Mouse (Mus musculus) intestine, embryonic 16.5 days (tissue): ENCODE data around the gene 2210016F16Rik. TPM values are rescaled to one million over a fixed set of nuclear protein-coding genes. Genes with fewer than 3 reads are reported as not detected.
A peak's percentile ranks its signal among the peaks of the same experiment; 100 is the strongest.
"Not testable (repeated sequence)": the region's sequence is repeated elsewhere in the genome, so short reads cannot be mapped to it uniquely, and the experiment has no call there.

ENCODE experiments used
- ATAC-seq: fragments of 200-750 bp; cut with Nextera tagmentation; 2 replicates; pipeline ENCODE4 v1.8.0; 2017; ENCODE audit warnings: moderate TSS enrichment, moderate library complexity
- H3K27ac ChIP-seq: fragments of 300-500 bp; sonication (generic); 2 replicates; pipeline ENCODE4 v1.5.1; 2014; ENCODE audit warnings: mild to moderate bottlenecking, low read length
- H3K27me3 ChIP-seq: fragments of 300-500 bp; sonication (generic); replicated peaks from 2 replicates; pipeline ENCODE4 v1.6.1; 2014; ENCODE audit warnings: low read length, control low read depth, mixed read lengths; ENCODE audit not compliant: control insufficient read depth, insufficient read depth
- H3K36me3 ChIP-seq: fragments of 300-500 bp; sonication (generic); 2 replicates; pipeline ENCODE4 v1.6.1; 2014; ENCODE audit warnings: low read length, control low read depth; ENCODE audit not compliant: control insufficient read depth, insufficient read depth
- H3K4me1 ChIP-seq: fragments of 300-500 bp; sonication (generic); 2 replicates; pipeline ENCODE4 v1.6.1; 2014; ENCODE audit warnings: low read length, control low read depth, mixed read lengths; ENCODE audit not compliant: control insufficient read depth, insufficient read depth
- H3K4me2 ChIP-seq: fragments of 300-500 bp; sonication (generic); 2 replicates; pipeline ENCODE4 v1.6.1; 2014; ENCODE audit warnings: low read depth, low read length, control low read depth
- H3K4me3 ChIP-seq: fragments of 300-500 bp; sonication (generic); 2 replicates; pipeline ENCODE4 v1.5.1; 2014; ENCODE audit warnings: mild to moderate bottlenecking, low read length
- H3K9ac ChIP-seq: fragments of 300-500 bp; sonication (generic); 2 replicates; pipeline ENCODE4 v1.6.1; 2014; ENCODE audit warnings: low read depth, low read length
- H3K9me3 ChIP-seq: fragments of 300-500 bp; sonication (generic); 2 replicates; pipeline ENCODE4 v1.6.1; 2016; ENCODE audit warnings: low read length, control low read depth; ENCODE audit not compliant: control insufficient read depth
- WGBS: fragments of 180-500 bp; shearing (Covaris S2); extraction: QIAGEN DNeasy Blood & Tissue Kit; methylation state at CpG from one replicate; pipeline ENCODE4 v1.1.7; 2014; 5-methylcytosine and 5-hydroxymethylcytosine counted together
- polyA plus RNA-seq: library from polyadenylated mRNA; unstranded; fragments of >200 nt; fragmentation: Nextera tagmentation; extraction: Ambion mirVana; gene quantifications from 2 replicates; pipeline ENCODE4 v1.2.1, GENCODE M21; 2015

The 2210016F16Rik gene
- polyA plus RNA-seq, 1 experiment from 2014 or later: 48.7 TPM

DNA sequence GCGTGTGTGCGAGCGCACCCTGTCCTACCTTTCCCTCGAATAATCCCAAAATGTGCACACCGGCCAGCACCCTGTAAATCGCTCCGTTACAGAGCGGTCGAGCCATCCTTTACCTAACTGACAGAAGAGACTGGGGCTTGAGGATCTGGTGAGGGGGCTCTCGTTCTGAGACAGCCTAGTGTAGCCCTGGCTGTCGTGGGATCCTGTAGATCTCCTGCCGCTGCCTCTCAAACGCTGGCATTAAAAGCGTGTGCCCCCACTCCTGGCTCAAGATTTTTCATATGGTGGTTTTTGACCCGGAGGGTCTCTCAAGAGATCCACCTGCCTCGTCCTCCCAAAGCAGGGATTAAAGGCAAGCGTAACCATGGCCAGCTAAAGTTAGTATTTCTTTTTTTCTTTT lies 18.2 kb upstream of the 2210016F16Rik start, which contains the start of gene Hnrnpk:
Hnrnpk (minus strand) TSS at position 101 of the 400 bp plus-strand sequence.
- H3K9me3 ChIP-seq, ATAC-seq, H3K36me3 ChIP-seq, H3K27me3 ChIP-seq, H3K4me1 ChIP-seq: not testable (repeated sequence)
- H3K4me2 ChIP-seq: peak within 1 kb of the TSS; percentile 48
- WGBS: 6% methylated on average over 17 of the region's 17 CpGs
- peak within 1 kb of the TSS; percentile 80 for H3K4me3 ChIP-seq
- H3K27ac ChIP-seq: peak within 1 kb of the TSS; percentile 98
- peak within 1 kb of the TSS; percentile 100 for H3K9ac ChIP-seq

GRCm38 (mm10) chr13:58402744-58403110 lies 17.7 kb upstream of the 2210016F16Rik start:
- under 1% methylated on average over 48 of the region's 48 CpGs for WGBS
- Histone ChIP-seq H3K4me1 (no peaks in the 10 kb centered on the region), H3K27ac (peak overlapping the region; percentile 98), H3K27me3 (no peaks in the 10 kb centered on the region), H3K4me2 (peak overlapping the region; percentile 48), H3K36me3 (peaks cover 3% of the 10 kb centered on the region), H3K9ac (peak overlapping the region; percentile 100), H3K9me3 (no peaks in the 10 kb centered on the region), H3K4me3 (peak overlapping the region; percentile 80)
- ATAC-seq: peak; percentile 72

DNA sequence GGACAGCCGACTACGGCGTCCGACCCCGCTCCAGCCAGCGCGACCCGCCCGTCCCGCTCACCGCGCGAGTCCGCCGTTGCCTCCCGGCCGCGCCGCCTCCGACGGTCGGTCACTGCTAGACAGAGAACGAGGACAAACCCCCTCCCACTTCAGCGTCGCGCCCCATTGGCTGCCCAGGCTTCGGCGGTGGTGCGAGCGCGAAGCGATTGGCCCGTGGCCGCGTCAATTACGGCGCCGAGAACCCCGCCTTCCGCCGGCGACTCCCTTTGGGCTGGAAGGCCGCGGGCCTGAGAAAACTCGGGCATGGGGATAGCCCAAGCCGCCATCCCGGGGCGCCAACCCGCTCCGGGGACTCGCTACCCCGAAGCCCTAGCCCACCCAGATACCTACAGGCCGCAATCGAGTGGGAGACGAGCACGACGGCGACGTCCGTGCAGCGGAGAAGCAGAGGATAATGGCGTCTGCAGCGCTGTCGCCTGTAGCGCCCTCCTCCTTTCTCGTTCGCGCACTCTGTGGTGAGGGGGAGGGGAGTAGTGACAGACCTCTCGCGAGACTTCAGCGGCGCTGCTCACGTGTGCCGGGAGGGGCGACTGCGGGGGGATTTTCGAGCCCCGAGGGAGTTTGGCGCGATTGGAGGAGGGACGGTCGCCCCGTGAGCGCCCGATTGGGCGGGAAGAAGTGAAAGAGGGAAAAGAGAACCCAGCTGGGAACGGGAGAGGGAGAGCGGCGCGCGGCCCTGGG lies 17.1 kb upstream of the 2210016F16Rik start, which contains the start of gene Rmi1:
Rmi1 (plus strand) TSS at position 246 of the 741 bp plus-strand sequence.
- H3K36me3 ChIP-seq: peaks cover 6% of the 10 kb centered on the region
- ATAC-seq: peak; percentile 96

GRCm38 (mm10) chr13:58401135-58402002 lies 16.3 kb upstream of the 2210016F16Rik start:
- Histone ChIP-seq H3K9me3 (no peaks in the 10 kb centered on the region), H3K4me2 (peak overlapping the region; percentile 82), H3K27ac (peak overlapping the region; percentile 98), H3K4me1 (no peaks in the 10 kb centered on the region), H3K4me3 (peak overlapping the region; percentile 80), H3K27me3 (no peaks in the 10 kb centered on the region), H3K9ac (peak overlapping the region; percentile 100), H3K36me3 (peaks cover 6% of the 10 kb centered on the region)
- peak; percentile 47 for ATAC-seq
- WGBS: under 1% methylated on average over 81 of the region's 100 CpGs

More for the DNA sequence above, 17.1 kb upstream of the 2210016F16Rik start, which contains the start of gene Rmi1:
- Histone ChIP-seq H3K27ac (peak within 1 kb of the TSS; percentile 98), H3K4me1 (no peaks in the 10 kb centered on the region), H3K4me2 (peak within 1 kb of the TSS; percentile 82), H3K9ac (peak within 1 kb of the TSS; percentile 100), H3K9me3 (no peaks in the 10 kb centered on the region), H3K4me3 (peak within 1 kb of the TSS; percentile 80), H3K27me3 (no peaks in the 10 kb centered on the region)
- WGBS: under 1% methylated on average over 88 of the region's 91 CpGs

DNA sequence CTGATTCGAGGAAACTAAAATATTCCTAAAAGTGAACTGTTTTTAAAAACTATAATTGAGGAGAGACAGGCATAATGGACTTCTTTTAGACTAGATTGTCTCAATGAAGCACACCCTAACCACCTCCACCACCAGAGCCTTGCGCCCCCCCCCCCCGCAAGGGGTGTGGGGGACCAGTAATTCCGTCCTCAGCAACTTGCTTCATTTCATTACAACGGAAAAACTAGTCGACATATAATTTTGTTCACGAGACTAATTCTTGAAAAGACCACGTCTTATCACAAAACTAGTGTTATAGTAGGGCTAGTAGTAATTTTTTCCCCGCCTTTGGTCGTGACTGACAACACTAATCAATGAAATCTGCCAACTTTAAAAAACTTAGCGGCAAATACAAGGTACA lies 15.6 kb upstream of the 2210016F16Rik start:
- Histone ChIP-seq H3K4me3 (peak overlapping the region; percentile 80), H3K9ac (peak overlapping the region; percentile 100), H3K4me1 (no peaks in the 10 kb centered on the region), H3K27ac (peak overlapping the region; percentile 28; the same call in 1 of the 2 replicates), H3K36me3 (peaks cover 11% of the 10 kb centered on the region), H3K27me3 (no peaks in the 10 kb centered on the region), H3K9me3 (no peaks in the 10 kb centered on the region), H3K4me2 (peak overlapping the region; percentile 82)
- no peak for ATAC-seq
- WGBS: 1% methylated on average over 11 of the region's 11 CpGs

GRCm38 (mm10) chr13:58397651-58398050 lies 12.6 kb upstream of the 2210016F16Rik start:
- Histone ChIP-seq H3K9me3 (no peaks in the 10 kb centered on the region), H3K4me2 (no peak overlapping the region), H3K27me3 (no peaks in the 10 kb centered on the region), H3K36me3 (peaks cover 13% of the 10 kb centered on the region), H3K4me3 (no peak overlapping the region), H3K27ac (no peak overlapping the region), H3K9ac (no peak overlapping the region), H3K4me1 (no peaks in the 10 kb centered on the region)
- ATAC-seq: no peak
- WGBS: 86% methylated on average over 13 of the region's 13 CpGs

DNA sequence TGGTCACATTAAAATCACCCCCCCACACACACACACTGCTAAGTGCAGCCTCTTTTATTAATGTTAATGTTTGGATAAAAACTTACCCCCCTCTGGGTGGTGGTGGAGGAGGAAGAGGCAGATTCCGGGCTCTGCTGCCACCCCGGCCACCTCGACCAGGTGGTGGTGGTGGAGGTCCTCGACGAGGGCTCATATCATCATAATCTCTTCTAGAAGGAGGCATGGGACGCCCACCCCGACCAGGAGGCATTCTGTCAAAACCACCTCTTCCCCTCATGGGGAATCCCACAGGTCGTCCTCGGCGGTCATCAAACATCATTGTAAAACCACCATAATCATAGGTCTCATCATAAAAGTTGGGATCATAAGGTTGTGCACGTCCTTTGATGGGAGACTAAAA lies 9.4 kb upstream of the 2210016F16Rik start:
- not testable (repeated sequence) for H3K9me3 ChIP-seq, H3K27me3 ChIP-seq, H3K4me1 ChIP-seq, H3K27ac ChIP-seq, H3K9ac ChIP-seq, H3K4me3 ChIP-seq, H3K4me2 ChIP-seq
- 0 out of 2 replicates have a peak, but pooled peaks have one; percentile 16 for ATAC-seq
- H3K36me3 ChIP-seq: peaks cover 19% of the 10 kb centered on the region
- WGBS: 79% methylated on average over 11 of the region's 11 CpGs

DNA sequence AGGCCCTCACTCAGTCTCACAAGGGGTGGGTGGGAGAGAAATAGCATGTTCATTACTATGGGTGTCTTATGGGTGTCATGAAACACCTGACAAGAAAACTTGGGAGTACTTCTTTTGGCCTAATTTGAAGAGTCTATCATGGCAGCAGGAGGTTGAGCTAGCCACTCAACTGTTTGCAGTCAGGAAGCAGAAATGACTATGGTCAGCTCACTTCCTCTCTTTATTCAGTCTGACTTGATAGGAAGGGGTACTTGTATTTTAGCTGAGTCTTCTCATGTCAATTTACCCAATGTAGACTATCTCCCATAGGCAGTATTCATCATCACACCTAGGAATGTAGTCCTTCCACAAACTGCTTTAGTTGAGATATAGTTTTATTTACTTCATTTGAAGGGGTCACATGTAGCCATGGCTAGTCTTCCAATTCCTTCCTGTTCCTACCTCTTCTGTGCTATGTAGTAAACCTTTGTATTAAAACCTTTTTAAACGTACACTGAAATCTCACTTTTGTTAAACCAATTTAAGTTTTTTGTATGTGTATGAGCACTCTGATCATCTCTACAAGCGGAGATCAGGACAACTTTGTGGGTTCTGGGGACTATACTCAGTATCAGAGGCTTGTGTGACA lies 4.4 kb upstream of the 2210016F16Rik start:
- H3K36me3 ChIP-seq: peaks cover 6% of the 10 kb centered on the region; the same call in 1 of the 2 replicates
- no peak for ATAC-seq
- WGBS: 76% methylated on average over 2 of the region's 2 CpGs
- H3K27ac ChIP-seq: no peak overlapping the region
- no peak overlapping the region for H3K4me3 ChIP-seq
- no peak overlapping the region for H3K9ac ChIP-seq
- peaks cover 5% of the 10 kb centered on the region; the same call in 1 of the 2 replicates for H3K4me1 ChIP-seq
- H3K9me3 ChIP-seq: no peaks in the 10 kb centered on the region
- no peak overlapping the region for H3K4me2 ChIP-seq
- no peaks in the 10 kb centered on the region for H3K27me3 ChIP-seq

- peaks cover 6% of the 10 kb centered on the region; the same call in 1 of the 2 replicates for H3K36me3 ChIP-seq
- no peaks in the 10 kb centered on the region for H3K27me3 ChIP-seq
- H3K9me3 ChIP-seq: no peaks in the 10 kb centered on the region
- H3K9ac ChIP-seq: no peak overlapping the region
- H3K4me3 ChIP-seq: no peak overlapping the region
- WGBS: 51% methylated on average over 3 of the region's 3 CpGs
- no peak overlapping the region for H3K27ac ChIP-seq
- no peak overlapping the region for H3K4me2 ChIP-seq
- no peak for ATAC-seq
- peaks cover 9% of the 10 kb centered on the region; the same call in 1 of the 2 replicates for H3K4me1 ChIP-seq
These were observed 3.4 kb upstream of the 2210016F16Rik start for GRCm38 (mm10) chr13:58388379-58388778.
